Mouse (Mus musculus) cerebellum, postnatal 14 days (tissue): ENCODE data around the gene Gjb4.
A peak's percentile ranks its signal among the peaks of the same experiment; 100 is the strongest.

Experiments
- DNase-seq, 2 experiments: peaks; one replicate each; pipeline ENCODE4 v3.0.0; 2021; ENCODE audit warnings: mixed read lengths in 2 of 2

Gene Gjb4

DNA sequence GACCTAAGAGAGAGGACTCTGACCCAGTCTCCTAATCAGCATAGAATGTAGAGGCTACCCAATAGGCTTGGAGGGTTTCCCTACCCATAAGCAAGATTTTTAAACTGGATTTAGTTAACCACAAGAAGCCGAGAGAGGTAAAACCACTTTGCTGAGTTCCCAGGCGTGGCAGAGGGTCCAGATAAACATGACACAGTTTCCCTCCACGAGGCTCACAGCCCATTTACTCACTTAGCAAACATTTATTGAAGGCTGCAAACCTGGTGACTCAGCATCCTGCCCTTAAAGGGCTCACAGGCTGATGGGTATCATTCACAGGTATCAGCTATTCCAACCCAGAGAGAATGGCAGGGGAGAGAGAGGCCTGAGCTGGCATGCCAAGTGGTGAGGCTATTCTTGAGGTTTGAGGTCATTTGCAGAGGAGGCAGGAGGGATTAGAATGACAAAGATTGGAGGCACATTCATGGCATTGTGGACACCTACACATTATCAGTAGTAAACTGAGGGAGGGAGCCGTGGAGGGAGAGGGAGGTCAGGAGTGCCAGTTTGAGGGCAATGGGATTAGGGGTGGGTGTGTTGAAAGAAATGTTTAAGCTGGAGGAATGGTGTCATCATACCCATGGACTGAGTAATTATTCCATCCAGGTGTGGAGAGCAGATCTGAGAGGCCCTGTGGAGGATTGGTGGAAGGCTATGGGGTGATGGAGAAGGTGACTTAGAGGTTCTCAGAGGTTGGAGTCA is 4.2 kb downstream of the Gjb4 start:
- no peak for DNase-seq

DNA sequence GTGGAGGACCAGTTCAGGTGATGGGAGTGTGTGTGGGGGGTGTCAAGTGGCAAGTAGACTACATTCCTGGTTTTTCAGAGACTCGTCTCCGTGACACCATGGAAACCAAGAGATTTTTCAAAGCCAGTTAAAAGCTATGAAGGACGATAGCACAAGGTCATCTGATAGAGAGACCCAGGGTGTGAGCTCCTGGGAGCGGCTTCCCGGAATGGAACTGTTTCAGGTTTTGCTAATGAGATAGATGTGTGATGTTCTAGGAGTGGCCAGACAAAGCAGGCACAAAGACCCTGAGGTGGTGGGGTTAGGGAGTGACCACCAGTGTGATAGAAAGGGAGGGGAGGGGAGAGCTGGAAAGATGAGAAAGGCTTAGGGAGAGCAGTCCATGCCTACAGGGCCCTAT is 8.9 kb downstream of the Gjb4 start:
- no peak for DNase-seq

DNA sequence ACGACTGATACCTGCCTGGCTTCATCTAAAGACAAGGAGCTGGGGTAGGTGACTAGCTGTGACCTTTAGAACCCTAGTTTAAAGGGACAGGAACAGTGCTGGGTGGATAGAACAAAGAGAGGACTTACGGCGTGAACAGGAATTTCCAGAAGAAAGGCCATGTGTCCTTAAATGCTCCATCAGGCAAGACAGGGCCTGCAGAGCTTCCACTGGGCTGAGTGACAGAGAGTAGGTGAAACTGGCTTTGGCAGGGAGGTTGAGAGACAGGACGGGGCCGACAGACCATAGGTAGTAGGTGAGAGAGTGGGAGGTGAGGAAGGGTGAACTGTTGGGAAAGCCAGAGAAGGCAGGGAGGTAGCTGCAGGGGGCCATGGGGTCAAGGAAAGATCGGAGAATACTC is 12.5 kb downstream of the Gjb4 start:
- DNase-seq = no peak

DNA sequence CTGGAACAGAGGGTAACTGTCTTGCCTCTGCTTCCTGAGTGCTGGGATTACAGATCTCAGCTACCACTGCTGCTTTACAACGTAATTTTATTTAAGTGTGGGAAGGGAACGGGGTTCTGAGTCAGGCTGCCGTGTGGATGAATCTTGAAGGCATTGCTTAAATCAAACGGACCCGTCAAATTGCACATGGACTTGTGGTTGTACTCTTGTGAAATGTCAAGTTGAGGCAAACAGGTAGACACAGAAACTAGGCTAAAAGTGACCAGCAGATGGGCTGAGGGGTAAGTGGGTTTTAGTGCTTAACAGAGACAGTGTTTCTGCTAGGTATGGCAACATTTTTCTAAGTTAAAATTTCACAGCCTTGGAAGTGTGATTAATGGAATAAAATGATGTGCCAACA is 16.2 kb downstream of the Gjb4 start:
- DNase-seq = no peak

DNA sequence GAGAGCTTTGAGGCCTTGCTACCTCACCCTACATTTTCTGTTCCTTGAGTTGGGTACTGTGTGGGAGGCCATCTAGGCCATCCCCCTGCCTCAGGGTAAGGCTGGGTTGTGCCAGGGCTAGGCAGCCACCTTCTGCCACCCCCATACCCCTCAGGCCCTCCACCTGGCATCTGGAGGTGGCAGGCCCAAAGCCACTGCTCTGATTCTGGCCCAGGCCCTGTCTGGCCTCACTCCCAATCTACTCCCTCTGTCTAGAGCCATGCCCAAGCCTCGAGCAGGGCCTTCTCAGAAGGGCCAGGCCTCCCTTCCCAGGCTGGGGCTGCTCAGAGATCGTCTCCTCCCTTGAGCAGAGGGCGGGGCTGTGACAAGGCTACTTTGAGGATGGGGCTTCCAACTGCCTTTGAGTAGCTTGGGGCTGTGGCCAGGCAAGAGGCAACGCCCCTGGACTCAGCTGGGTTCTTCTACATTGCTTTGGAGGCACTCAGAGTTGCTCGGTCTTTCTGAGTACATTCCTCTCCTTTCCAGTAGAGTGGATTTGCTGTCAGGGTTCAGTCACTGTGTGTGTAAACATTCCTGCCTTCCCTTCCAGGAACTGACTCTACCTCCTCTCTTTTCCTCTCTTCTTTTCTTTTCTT is 18.9 kb downstream of the Gjb4 start:
- DNase-seq = peak in 1 of 2 experiments; percentile 44

DNA sequence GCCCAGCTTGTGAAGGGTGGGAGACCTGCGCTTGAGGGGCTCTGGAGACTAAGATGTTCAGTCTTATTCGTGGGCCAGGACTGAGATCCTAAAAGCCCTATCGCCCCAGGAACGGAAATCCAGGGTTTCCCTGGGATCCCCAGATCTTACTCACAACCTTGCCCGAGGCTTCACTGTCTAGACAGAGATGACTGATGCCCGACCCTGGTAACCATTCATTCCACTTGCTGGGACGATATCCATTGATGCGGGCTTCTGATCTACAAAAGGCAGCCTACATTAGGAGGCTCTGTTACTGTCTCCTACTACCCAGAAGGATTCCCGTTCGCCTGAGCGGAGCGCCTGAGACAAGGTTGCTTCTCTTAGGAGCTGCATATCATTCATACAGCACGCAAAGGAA is 22.7 kb downstream of the Gjb4 start:
- DNase-seq = no peak

DNA sequence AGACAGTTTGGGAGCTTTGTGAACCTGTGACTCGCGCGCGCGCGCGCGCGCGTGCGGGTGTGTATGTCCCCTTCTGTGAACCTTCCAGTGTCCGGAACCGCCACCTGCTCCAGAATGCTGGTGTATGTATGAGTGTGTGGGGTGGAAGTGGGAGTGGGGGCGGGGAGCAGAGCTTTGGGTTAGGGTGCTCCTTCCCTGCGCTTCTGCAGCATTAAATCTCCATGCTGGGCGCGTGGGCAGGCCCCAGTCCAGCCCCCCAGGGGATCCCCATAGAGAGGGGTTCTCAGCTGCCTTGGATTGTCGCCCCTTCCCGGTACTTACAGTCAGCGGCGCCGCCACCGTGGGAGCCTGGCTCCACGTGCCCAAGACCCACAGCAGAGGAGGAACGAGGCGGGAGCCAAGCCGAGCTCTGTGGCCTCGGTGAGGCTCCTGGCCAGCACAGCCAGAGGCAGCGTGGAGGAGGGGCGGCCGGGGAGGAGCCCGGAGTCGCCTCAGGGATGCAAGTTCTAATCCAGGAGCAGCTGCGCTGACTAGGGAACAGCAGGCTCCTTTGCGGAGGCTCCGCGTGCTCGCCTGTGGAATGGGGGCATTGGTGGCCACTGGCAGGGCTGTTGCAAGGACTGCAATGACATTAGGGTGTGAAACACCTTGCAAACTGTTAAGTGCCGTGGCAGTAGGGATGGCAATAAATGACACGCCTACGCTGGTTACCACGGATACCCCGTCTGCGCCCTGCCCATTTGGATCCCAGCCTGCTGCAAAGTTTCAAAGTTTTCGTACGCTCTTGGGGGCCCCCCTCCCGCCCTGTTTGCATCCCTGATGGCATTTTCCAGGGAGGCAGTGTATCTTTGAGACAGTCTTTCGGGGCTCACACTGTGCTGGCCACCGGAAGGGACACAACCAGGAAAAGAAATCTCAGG is 23.4 kb downstream of the Gjb4 start, which contains the start of gene Gjb3:
TSS of gene Gjb3 (minus strand) at position 664 of the 920 bp plus-strand sequence.
- DNase-seq = peak in 1 of 2 experiments; percentile 40

DNA sequence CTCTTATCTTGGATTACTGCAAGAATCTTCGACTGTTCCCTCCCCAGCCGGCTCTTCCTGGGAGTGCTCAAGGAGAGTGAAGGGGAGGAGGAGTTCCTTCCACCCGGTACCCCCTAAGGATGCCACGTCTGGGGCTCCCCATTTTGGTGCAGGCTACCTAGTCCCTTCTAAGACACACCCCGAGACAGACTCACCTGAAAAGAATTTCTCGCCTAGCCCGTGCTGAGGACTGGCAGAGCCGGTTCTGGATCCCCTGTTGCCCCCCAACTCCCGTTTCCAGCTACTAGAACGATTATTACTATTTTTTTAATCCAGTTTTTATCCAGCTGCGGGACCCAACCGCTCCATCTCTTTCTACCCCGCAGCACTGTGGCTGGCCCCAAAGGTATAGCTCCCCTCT is 24.1 kb downstream of the Gjb4 start:
- no peak for DNase-seq

DNA sequence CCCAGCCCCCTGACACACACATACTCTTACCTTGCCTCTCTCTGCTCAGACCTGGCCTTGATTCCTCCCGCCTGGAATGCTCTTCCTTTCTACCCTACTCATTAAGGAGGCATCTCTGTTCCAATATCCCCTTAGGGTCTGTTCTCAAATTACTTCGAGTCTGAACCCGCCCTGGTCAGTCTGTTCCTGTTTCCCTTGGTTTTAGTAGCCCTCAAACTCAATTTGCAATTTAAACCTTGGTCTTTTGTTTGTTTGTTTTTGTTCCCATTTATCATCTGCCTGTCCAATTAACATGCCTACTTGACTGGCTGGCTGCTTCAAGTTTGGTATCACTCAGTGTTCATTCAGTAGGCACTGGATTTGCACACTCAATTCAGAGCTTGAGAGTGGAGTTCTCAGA is 24.8 kb downstream of the Gjb4 start:
- DNase-seq = no peak

DNA sequence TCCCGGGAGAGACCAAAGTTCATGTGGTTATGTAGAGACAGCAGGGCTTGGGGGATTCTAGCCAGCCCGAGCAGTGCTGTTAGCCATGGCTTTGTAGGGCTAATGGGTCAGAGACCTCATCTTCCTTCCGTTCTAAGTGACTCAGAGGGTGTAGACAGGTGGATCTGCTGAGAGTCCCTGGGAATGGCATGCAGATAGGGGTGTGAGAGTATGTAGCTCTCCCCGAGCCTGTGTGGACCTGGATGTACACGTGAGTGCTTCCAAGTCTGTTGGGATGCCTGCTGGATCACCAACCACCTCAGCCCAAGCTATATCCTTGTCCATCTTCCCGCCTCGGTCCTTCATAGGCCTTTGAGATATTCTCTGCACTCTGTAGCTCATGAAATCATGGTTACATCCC is 25.5 kb downstream of the Gjb4 start:
- DNase-seq = no peak

DNA sequence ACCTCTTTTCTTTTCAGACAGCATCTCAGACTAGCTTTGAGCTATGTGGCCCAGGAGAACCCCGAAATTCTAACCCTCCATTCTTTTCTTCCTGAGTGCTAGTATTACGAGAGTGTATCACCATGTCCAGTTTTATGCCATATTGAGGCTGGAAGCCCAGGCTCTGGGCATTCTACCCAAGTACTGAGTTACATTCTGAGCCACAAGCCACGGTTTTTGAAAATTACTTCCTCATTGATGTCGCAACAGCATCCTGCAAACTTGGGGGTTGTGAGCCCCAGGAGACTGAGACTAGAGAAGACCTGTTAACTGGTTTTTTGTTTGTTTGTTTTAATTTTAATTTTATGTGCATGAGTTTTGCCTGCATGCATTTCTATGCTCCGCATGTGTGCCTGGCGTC is 26.1 kb downstream of the Gjb4 start:
- DNase-seq = no peak

DNA sequence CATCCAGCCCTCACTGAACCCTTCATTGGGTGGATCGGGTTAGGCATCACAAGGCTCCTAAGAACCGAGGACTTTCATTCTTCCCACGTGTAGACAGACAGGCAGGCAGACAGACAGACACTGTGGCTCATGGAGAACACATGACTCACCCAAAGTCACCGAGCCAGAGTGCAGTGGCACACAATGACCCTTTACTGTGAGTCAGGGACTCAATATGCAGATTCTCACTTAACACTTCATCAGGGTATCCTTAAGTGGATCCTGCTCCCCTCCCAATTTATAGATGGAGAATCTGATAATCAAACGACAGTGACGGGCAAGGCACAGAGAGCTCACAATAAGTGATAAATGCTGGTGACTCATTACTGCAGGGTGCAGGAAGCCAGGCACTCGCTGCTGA is 26.6 kb downstream of the Gjb4 start:
- DNase-seq = no peak

DNA sequence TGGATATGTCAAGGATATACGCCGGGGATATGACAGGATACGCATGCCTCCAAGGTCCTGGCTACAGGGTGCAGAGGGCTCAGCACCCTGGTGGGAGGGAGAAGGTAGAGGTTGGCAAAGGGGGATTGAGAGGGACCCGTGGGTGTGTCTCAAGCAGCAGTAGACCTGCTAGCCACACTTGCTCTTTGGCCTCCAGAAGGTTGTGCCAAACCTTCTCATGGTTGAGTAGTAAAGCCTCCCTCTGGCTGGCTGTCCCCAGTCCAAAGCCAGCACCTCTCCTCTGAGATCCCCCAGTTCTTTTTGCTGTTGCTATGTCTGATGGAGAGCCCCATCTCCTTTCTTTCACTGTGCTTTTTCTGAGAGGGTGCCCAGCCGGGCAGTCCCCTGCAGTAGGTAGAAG is 28.6 kb downstream of the Gjb4 start:
- no peak for DNase-seq

DNA sequence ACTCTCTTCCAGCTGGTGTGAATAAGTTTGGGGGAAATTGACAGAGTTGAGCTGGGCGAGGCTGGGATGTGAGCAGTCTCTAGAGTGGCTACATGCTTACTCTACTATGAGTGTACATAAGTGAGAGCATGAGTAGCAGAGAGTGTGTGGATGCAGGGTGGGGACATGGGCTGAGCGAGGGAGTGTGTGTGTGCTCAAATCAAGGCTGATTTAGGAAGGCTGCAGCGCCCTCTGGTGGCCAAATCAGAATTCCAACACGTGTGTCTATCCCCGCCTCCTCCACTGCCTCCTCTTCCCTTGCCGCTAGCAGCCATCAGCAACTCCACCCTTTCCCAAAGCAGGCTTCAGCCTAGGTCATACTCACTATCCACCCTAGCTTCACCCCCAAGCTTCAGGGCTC is 29.1 kb downstream of the Gjb4 start:
- DNase-seq = peak; percentile 88 to 96

DNA sequence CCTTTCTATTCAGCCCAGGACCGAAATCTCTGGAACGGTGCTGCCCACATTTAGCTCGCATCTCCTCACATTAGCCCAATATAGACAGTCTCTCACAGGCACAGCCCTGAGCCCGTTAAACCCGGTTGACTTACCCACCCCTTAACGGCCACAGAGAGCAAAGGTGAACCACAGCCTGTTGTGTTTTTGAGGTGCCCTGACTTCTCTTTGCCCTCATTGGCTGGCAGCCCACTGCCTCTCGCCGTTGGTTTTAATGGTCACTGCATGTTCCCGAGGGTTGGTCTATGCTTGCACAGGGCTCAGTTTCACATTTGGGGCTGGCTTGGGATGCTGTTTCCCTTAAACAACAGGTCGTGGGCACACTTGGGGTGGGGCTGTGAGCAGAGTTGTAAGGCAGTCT is 29.6 kb downstream of the Gjb4 start:
- DNase-seq = no peak

DNA sequence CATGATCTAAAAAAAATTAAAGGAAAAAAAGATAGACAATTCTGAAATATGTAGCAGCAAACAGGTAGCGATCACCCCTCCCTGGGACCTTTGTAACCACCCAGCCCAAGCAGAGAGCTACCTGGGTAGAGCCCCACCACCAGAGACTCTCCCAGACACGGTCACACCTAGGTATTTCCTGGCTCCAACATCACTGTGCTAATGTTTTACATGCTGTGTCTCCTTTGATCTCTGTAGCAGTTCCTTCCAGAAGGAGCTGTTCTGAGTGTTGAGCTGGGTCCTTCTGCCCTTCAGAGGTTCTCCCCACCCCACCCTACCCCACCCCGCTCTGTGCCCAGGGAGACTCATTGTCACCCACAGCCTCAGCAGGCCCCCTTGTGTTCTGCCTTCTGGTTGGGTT is 30.2 kb downstream of the Gjb4 start:
- no peak for DNase-seq

DNA sequence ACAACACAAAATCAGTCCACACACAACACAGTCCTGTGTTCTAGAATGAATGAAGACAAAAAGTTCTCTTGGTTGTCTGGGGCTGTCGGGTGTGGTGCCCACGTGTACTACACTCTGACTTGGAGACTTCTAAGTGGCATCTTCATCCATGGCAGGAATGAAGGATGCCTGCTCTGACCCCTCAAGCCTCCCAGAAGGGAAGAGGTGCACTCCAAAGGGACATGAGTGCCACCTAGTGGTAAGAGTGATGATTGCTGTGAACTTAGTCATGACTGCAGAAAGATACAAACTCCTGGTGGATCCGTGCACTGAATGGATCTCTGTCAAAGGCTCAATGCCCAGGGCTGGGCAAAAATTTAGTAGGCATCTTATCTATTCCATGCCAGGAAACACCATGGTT is 34.3 kb downstream of the Gjb4 start:
- peak; percentile 87 to 91 for DNase-seq

DNA sequence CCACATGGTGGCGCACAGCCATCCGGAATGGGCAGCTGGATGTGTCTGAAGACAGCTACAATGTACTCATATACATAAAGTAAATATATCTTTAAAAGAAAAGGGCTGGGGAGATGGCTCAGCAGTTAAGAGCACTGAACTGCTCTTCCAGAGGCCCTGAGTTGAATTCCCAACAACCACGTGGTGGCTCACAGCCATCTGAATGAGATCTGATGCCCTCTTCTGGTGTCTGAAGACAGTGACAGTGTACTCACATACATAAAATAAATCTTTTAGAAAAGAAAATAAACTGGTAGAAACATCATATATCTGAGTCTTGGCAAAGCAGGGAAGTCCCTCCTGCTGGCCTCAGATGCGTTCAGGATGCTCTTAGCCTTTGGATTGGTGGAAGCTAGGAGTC is 36.7 kb downstream of the Gjb4 start:
- peak in 1 of 2 experiments; percentile 30 for DNase-seq

DNA sequence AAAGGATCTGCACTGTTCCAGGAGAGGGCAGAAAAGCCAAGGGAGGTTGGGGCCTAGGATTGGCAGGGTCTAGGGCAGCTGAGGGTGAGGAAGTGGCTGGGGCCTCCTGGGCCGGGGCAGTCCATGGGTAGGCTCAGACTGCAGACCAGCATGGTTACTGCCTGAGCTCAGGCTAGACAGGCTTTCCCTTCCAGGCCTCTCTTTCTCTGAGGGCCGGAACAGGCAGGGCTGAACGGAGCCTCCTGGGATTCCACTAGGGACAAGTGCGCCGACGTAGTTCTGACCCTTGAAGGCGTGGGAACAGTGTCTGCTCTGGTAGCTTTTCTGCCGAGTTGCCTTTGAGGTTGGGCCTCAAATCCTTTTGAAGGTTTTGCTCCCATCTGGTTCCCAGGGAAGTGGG is 38.1 kb downstream of the Gjb4 start:
- no peak for DNase-seq

DNA sequence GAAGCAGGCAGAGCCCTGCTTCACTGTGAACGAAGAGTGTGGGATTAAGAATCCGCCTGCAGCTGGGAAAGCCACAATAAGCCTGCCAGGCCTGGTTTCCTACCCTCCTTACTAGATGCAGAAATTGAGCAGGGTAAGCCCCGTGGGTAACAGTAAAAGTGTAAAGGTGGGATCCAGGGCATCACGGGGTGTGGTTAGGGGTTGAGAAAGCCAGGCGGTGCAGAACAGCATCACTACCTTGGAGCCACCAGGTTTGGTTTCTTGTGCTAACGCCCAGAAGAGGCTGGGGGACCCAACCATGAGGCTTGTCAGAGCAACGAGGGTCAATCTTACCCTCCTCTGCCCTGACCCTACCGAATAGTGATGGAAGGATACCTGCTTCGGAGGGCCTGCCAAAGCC is 39.3 kb downstream of the Gjb4 start:
- DNase-seq = no peak

DNA sequence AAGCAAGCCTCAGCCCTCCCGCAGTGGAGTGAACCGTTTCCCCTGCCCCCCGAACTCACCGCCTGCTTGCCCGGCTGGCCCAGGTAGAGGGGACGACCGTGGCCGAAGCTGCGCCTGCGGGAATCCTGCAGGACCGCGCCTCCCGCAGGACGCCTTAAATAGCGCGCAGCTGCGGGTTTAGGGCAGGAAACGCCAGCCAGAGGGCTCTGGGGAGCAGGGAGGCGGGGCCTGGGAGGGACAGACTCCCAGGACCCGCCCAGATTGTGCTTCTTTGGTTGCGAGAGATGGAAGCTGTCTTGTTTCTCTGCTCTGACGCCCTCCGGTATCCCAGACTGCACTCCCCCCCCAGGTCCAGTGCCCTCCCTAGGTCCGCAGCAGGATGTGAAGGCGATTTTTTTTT is 40.0 kb downstream of the Gjb4 start, which contains the start of gene Gja4:
TSS of gene Gja4 (minus strand) at position 179 of the 400 bp plus-strand sequence.
- DNase-seq = peak; percentile 71 to 72

DNA sequence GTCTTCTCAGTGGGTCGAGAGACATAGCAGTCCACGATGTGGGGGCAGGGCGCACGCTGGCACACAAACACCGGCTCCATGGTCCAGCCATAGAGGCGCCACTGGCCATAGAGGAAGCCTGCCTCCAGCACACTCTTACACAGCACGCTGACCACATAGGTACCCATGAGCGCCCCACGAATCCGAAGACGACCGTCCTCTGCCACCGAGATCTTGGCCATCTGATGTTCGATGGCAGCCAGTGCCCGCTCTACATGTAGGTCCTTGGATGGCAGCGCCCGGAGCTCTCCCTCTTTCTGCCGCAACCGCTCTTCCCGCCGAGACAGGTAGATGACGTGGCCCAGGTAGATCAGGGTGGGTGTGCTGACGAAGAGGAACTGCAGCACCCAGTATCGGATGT is 41.5 kb downstream of the Gjb4 start:
- DNase-seq = no peak

DNA sequence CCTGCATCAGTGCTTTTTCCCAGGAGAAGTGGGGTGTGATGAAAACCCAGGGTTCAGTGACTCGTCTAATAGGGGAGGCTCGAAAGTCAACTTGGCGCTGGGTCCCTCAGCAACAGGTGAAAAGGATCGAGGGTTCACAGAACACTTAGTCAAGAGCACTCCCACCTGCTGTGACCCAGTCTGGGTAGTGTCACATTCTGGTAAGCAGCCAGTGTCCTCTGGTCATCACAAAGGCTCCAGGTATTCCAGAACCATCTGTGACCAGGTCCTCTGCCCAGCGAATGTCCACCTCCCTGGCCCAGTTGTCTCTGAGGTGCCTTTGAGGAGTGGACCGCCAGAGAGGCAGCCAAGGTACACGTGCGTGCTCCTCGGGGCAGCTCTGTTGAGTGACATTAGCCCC is 42.3 kb downstream of the Gjb4 start:
- DNase-seq = peak in 1 of 2 experiments; percentile 46

DNA sequence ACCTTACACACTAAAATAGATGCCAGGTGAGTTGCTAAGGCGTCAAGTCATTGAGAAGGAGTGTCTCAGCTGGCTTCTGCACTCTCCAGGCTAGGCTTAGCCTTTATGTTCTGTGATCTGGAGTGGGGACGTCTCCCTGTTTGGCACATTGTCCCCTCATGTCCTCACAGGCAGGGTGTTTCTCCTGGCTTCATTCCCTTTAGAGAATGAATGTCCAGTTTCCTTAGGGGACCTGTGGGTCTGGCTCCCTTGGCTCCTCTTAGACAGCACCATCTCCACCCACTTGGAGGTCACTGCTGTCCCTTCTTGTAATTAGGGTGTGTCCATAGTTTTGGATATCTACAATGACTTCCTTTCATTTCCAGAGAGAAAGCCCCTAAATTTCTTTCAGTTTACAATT is 47.0 kb downstream of the Gjb4 start:
- DNase-seq = no peak
